Mouse (Mus musculus): ENCODE results near the gene Ampd1.
"Not testable (repeated sequence)": the region's sequence is repeated elsewhere in the genome, so short reads cannot be mapped to it uniquely, and the experiment has no call there.

DNA sequence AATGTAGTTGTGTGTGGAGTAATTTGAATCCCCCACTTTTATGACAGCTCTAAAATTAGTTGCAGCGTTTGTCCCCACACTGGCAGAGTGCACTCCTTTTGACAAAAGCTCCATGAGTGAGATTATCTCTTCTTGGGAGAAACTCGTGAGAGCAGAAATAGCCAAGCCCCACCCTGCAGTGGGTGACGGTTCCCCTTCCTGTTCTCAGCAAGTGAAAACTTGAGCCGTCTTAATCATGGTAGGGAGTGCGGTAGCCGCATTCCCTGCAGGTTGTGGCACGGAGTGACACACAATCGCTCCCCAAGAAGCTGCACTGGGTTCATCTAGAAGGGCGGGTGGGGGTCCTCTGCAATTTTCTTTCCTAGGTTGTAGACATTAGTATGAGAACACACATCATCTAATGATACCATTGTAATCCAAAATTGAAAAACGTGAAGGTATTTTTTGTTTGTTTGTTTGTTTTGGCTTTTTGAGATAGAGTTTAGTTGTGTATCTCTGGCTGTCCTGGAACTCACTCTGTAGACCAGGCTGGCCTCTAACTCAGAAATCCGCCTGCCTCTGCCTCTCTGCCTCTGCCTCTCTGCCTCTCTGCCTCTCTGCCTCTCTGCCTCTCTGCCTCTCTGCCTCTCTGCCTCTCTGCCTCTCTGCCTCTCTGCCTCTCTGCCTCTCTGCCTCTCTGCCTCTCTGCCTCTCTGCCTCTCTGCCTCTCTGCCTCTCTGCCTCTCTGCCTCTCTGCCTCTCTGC, 66.5 kb downstream of the Ampd1 start:
- TF ChIP-seq USF1 (IDR thresholded peaks at IDR 0.05; ENCODE audit: low read depth, low read length); EP300 (IDR thresholded peaks at IDR 0.05; ENCODE audit: low read length); MEF2A (IDR thresholded peaks at IDR 0.05; ENCODE audit: borderline replicate concordance, low read depth, low read length); POLR2A (IDR thresholded peaks at IDR 0.05; ENCODE audit: low read depth, low read length); ZNF384 (IDR thresholded peaks at IDR 0.05; ENCODE audit: low read depth, low read length); MAX (IDR thresholded peaks at IDR 0.05; ENCODE audit: low read length); TBP (conservative IDR thresholded peaks at IDR 0.05; ENCODE audit: low read depth, low read length); JUND (conservative IDR thresholded peaks at IDR 0.05; ENCODE audit: low read depth, low read length); MYC (IDR thresholded peaks at IDR 0.05; ENCODE audit: low read depth, low read length); CTCF (conservative IDR thresholded peaks at IDR 0.05 in 1 of 2, IDR thresholded peaks at IDR 0.05 in 1 of 2; ENCODE audit: low read depth in 2 of 2, low read length in 2 of 2); RCOR1 (conservative IDR thresholded peaks at IDR 0.05; ENCODE audit: low read depth, low read length); ZKSCAN1 (IDR thresholded peaks at IDR 0.05; ENCODE audit: borderline replicate concordance, low read depth, low read length); BHLHE40 (IDR thresholded peaks at IDR 0.05; ENCODE audit: low read depth, low read length): not testable (repeated sequence)

All from CH12.LX (cell line).